Mouse (Mus musculus) cerebellum, adult 2 months (tissue): Measurements from ENCODE around the gene Sorbs2.

Experiments
- CTCF ChIP-seq: fragments of 200-500 bp; IDR thresholded peaks from 2 replicates; pipeline ENCODE4 v1.5.1; 2011; ENCODE audit warnings: low read depth, mild to moderate bottlenecking, control low read depth, low read length, moderate library complexity, borderline replicate concordance; ENCODE audit not compliant: insufficient read depth
- POLR2A ChIP-seq: fragments of 200-500 bp; IDR thresholded peaks from 2 replicates; pipeline ENCODE4 v1.6.1; 2011; ENCODE audit warnings: low read length, control low read depth, borderline replicate concordance; ENCODE audit not compliant: insufficient read depth

- TF ChIP-seq CTCF (no peak), POLR2A (no peak)
Observed at GRCm38 (mm10) chr8:45709098-45709497, 201.5 kb downstream of the Sorbs2 start.
